Mouse (Mus musculus) kidney, adult 9 months (tissue): ENCODE measurements at regions not wholly inside any gene's neighbourhood (a gene's known extent, or its start where the extent isn't known, plus 50 kb on each side); places are given as distances from the start of the nearest gene placed in this dataset.
"Not testable (repeated sequence)": the region's sequence is repeated elsewhere in the genome, so short reads cannot be mapped to it uniquely, and the experiment has no call there.

Experiments
- DNase-seq: peaks from one replicate; pipeline ENCODE4 v3.0.0; 2022

DNA sequence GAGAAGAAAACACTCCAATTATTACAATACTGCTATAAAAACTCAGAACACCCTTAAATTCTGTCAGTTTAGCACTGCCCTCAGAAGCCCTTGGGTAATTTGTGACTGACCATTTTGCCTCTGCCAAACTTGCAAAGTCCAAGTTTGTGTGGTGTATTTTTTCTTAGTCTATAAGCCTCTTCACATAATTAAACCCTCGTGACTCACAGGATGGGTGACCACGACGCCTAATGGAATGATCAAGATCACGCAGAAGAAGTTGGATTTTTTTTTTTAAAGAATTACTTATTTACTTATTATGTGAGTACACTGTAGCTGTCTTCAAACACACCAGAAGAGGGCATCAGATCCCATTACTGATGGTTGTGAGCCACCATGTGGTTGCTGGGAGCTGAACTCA is 214.4 kb upstream of the Smim15 start:
- DNase-seq, result peak; percentile 60

DNA sequence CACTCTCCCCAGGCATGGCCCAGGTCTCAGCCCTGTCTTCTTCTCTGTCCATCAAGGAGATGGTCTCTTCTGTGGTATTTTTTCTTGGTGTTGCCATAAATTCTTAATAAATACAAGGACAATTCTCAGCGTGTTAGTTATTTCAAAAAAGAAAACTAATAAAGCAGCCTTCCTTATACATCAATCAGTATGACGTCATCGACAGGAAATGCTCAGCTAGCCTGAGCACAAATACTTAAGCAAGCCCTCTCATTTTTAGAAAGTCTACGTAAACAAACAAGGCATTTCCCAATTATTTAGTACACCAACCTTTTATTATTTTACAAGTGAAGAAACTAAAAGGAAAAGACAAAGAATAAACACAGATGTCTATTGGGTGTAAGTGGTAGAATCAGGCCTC is 218.6 kb upstream of the Smim15 start:
- no peak for DNase-seq

DNA sequence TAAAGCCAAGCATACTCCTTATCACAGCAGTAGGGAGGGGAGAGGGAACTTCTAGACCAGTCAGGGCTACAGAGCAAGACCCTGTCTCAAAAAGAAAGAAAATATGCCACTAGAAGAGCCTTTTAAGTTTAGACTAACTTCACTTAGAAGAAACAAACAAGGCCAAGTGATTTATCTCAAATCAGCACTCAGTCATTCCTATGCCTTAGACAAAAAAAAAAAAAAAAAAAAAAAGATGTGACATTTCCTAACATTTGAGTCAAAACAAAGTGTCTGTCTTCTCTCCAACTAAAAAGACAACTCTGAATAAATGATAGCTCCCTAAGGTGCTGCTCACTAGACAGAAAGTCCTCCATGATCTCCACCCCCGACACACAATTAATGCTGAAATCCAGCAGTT is 220.9 kb upstream of the Smim15 start:
- DNase-seq, result no peak

DNA sequence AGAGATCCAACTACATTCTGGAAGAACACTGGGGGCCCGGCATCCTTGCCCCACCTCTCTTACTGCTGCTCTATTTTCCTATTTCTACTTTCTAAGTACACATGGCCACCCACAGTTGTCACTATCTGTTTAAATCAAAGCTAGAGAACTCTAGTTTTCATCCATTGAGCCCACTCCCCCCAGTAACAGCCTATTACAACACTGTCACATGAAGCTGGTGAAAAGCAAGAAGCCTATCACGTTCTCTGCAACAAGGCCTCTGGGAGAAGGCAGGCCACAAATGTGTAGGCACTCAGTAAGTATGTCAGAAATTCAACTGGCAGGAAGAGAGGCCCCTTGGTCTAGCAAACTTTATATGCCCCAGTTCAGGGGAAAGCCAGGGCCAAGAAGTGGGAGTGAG is 222.0 kb upstream of the Smim15 start:
- no peak for DNase-seq

DNA sequence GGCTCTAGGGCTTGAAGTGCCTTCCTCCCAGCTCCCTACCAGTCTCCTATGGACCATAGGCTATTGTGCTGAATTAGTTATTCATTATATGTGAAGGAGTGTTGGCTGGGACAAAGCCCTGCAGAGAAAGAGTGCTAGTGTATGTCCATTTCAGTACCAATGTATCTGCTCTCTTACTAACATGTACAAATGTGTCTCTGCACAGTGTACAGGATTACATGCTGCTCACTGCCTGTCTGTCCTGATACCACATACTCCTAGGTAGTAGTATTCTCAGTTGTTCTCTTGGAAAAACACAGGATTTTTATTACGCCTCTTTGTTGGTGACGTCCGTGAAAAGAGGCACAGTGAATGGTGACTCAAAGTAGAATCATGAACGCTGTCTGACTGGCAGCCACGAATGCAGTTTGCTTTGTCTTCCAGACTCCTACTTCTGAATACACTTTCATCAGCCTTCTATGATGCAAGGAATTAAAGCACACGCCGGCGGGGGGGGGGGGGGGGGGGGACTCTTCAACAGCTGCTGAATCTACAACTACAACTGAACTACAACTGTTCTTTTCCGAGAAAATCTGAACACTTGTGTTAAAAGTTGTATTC is 230.6 kb upstream of the Smim15 start:
- no peak for DNase-seq

DNA sequence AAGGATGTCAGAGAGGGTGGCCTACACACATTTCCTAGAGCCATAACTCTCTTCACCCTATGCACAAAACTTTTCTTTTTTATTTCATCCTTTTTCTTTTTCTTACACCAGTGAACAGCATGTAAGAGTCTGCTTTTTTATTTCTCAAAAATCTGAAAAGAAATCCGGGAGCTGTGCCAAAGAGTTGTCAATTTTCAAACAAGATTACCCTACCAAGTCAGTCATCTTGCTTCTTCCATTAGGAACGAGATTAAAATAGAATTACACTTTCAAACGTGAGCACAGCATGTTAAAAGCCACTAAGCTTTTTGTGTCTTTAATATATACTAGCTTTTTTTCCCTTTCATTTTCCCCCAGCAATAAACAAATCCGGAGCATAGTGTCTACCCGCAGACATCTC is 232.2 kb upstream of the Smim15 start:
- DNase-seq, result peak; percentile 25

DNA sequence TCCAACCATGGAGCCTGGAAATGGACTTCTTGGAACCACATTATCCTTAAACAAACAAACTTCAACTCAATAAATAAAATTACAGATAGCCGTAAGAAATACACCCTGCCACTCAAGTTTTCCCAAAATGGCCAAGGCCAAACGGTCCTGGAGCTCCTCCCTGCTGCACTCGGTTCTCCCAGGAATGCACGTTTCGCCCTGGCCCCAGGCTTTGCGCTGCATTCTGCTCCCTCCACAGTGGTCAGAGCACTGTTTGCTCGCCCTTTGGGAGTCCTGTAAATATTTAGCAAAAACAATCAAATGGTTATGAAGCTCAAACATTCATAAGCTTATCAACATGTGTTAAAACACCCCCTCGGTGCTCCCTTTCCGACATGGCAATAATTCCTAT is 233.4 kb upstream of the Smim15 start:
- no peak for DNase-seq

DNA sequence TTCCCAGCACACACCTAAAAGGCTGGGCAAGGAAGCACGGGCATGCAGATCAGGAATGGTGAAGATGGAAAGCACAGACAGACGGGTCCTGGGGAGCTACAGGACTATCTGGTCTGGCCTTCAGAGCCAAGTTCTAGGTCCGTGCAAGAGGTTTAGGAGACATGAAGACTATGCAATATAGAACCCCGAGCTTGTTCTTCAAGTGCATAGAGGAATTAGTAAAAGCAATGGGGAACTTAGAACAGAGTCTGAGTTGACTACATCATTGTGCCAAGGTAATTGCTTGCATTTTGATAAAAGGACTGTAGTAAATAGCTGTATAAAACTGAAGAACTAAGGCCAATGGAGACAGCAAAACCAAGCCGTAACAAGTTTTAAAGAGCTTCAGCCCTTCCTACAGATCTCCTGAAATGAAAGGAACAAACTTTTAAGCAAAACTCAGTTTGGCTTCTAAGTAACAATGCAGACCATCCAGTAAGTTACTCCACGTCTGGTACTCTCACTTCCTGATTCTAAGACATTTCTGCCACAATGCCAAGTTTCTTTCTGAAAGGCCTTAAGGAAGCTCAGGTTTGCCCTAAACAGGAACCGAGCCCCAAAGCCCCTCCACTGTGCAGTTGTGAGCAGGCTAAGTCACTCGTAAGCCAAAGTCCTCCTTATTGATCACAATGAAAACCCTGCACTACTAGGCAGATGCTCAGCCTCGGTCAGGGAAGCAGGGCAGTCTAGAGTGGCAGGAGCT is 234.0 kb upstream of the Smim15 start:
- DNase-seq, result no peak

DNA sequence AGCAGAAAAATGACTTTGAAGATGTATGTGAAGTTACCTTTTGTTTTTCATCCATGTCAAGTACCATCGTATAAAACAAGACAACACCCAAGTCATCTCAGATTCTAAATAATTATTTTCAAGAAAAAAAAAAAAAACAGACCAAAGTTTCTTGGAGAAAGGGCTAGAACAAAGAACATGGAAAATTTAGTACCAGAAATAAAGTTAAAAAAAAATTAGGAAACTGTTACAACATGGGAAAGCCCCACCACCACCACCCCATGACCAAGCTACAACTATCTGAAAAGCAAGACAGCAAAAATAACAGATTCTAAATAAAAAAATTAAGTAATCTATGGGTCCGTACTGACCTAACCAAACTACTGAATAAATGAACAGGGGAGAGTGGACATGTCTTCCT is 235.3 kb upstream of the Smim15 start:
- DNase-seq, result no peak

DNA sequence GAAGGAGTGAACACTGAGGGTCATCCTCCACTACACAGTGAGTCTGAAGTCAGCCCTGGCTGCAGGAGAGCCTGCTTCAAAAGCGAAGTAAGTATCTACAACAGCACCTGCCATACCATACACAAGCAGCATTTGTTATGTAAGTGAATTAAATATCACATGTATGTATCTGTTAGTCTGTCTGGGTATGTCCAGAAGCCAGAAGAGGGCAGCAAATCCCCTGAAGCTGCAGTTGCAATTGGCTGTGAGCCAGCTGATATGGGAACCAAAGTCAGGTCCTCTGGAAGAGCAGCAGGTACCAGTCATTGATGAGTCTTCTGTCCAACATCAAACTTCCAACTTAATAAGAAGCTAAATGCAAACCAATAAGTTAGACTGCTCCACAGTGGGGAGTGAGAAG is 239.8 kb upstream of the Smim15 start:
- peak; percentile 32 for DNase-seq

DNA sequence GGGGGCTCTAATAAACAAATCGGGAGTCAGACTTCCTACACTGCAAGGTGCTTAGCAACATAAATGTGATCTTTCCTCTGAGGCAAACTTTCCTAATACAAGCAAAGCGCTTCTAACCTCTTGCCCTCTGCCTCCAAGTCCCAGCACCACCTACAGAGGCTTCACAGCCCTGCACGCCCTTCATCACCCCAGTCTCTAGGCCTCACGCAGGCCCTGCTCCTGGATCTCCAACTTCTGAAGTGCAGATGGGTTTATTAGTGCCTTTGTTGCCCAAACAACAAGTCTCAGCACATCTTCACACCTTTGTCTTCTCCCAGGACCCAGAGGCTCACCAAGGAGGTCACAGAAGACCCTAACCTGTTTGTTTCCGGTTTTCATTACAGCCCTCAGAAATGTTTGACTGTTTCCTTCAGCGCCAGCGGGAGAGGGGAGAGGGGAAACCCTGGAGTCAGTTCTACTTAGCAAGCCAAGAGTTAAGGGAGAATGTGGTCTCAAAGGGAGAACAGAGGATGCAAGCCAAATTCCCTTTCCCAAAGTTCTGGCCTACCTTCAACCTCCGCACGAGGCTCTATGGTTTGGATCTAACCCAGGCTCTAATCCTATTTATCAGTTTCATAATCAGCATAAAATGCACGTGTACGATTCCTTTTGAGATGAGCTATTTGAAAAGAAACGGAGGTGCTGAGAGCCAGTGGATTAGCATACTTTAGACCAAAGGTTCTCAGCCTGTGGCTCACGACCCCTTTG is 244.9 kb upstream of the Smim15 start:
- no peak for DNase-seq

DNA sequence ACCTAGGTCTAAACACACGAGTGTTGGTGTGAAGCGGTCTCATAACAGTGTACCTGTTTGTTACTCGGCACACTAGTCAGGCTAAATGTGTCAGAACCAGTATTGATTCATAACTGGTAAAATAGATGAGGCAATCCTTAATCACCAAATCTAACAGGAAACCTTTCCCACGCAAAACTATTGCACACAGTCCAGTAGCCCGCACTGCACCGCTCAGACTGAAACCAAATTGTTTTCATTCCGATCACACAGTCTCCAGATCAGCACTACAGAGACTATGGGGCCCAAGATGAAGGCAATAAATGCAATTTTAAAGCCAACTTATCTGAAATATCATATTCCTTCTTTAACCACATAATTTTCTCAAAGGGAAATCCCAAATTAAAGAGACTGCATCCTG is 246.1 kb upstream of the Smim15 start:
- no peak for DNase-seq

DNA sequence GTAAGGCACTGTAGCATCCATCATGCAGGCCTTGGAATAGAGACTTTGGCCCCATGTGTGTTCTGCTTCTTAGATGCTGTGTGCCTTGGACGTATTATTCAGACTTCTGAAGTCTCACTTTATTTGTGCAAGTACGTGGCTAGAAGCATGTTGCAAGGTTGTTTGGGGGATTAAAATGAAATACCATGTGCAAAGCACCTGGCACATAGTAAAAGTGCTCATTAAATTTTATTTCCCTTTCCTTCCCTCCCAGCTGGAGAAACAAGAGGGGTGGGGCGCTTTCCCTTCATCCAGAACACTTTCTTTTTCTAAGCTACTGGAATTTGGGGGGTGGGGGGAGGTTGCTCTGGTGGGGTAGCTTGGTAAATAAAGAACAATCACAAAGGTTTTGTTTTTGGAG is 248.7 kb upstream of the Smim15 start:
- no peak for DNase-seq

DNA sequence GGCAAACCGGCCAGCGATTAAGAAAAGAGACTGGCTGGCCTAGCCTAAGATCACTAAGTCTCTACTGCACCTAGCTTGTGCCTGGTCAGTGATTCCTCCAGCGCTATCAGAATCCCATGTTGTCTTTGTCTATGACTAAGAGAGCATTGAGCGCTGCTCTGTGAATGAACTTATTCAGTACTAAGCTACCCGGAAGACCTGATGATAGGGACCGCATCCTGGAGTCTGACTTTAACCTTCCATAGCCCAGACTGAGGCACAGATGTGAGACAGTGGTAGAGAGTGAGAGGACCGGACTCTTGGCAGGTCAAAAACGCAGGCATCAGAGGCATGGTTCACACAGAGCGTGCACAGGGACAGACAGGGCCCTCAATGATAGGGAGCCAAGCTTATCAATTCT is 252.5 kb upstream of the Smim15 start:
- no peak for DNase-seq

DNA sequence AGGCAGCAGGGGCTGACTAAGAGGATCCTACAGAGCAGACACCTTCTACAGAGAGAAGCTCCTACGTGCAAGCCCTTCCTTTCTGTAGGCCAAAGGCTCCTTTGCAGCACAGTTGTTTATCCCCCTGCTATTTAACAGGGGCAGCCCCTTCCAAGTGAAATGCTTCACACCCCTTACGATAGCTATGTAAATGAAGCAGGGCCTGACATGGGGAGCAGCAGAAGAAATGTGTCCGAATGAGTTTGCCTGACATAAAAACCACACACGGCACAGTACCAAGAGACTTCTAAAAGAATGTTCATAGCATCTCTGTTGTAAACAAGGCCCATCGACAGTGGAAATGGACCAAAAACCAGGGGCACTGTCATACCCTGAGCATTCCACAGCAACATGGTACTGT is 259.3 kb upstream of the Smim15 start:
- no peak for DNase-seq

DNA sequence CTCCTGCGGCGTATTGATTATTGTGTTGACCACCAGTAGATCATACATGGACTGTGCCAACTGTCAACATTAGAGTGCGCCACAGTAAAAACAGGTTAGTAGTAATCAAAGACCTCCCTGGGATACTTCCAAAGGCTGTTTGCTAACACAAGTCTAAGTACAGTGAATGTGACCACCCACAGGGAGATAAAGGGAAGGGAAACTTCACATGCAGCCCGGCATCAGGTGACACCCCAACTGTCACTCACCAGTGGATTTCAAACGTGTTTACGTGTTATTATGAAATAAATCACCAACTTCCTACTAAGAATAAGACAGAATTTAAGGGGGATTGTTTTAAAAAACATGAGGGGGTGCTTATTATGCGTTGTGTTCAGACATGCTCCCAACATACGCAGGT is 262.5 kb upstream of the Smim15 start:
- DNase-seq, result no peak

DNA sequence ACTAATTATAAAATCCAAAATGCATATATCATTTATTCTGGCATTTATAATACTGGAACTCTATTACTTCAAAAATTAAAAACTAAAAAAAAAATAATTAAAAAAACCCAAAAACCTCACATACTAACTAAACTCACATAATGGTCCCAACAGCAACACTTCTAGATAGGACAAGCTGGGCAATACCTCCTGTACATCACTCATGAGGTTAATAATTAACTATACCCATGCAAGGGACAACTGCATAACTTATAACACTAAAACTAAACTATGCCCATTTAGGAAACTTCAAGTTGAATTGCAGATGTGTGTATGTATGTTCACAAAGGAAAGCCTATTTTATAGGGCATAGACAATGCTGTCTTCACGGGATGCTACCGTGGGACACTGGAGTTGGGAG is 263.0 kb upstream of the Smim15 start:
- DNase-seq, result no peak

DNA sequence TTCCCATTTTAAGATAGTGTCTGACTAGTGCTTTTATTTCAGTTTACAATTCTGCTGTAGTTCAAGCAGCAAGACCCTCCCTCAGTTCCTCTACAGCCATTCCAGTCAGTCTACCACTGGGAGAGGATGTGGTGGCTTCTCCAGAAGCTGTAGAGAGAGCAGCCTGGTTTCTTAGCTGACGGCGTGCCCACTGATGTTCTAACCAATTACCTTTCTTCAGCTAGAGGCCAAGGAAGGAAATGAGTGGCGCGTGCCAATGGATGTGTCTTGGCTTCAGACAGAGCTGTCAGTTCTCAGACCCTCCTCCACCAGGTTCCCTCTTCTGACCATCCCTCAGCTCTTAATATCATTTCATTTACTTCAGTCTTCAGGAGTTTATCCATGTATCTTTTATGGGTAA is 264.7 kb upstream of the Smim15 start:
- DNase-seq, result no peak

DNA sequence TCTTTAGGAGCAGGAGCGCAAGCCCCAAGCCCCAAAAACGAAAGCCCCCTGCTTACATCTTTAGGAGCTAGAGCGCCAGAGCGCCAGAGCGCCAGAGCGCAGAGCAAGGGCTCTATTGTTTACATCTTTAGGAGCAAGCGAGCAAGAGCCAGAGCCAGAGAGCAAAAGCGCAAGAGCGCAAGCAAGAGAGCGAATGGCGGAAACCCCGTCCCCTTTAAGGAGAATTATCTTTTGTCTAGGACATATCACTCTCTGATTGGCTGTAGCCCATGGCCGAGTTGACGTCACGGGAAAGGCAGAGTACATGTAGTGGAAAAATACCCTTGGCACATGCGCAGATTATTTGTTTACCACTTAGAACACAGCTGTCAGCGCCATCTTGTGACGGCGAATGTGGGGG is 269.7 kb upstream of the Smim15 start:
- not testable (repeated sequence) for DNase-seq

DNA sequence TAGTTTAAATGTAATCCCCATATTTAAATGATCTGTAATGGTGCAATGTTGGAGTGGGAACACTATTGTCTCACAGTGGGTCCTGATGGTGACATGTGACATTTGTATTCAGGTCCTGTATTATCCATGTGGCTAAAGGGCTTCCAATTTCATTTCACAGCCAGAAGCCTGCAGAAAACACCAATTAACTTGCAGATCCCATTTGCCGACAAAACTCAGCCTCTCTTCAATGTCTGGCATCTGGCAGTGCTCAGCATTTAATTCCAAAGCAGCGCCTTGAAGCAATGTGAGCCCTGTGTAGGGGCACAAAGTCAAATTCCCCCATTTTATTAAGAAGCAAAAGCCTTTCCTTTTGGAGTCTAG is 277.0 kb upstream of the Smim15 start:
- no peak for DNase-seq

DNA sequence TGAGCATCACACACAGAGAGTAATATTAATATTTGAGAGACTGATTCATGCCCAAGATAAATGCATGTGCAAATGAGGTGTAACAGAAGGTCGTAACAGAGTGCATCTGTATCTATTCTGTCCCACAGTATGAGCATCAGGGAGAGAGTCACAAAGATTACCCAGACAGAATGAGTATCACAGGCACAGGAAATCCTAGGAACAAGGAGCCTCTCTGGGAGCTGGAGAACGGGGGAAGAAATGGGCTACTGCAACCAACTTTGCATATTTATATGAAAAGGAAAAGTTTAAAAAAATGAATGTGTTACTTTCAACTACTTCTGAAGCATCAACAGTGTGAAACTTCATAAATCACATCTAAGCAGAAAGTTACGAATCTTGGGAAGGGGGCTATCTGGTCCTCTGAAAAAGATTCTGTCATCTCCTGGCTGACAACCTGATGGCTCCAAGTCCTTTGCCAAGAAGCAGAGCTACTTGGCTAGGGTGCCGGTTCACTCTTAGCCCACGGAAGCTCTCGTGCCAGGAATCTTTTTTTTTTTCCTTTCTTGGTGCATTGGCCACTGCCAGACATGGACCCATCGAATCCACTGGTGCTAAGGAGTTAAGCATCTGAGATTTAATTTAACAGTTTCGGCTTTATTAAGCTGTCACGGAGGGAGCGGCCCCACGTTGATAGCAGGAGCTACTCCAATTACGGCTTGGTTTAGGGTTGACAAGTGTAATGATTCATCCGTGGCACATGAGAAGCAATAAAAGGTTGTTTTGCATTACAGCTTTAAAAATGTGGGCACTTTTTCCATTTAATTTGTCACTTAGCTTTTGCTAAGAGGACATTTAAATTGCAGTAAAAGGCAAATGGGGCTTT is 277.6 kb upstream of the Smim15 start:
- DNase-seq, result no peak

DNA sequence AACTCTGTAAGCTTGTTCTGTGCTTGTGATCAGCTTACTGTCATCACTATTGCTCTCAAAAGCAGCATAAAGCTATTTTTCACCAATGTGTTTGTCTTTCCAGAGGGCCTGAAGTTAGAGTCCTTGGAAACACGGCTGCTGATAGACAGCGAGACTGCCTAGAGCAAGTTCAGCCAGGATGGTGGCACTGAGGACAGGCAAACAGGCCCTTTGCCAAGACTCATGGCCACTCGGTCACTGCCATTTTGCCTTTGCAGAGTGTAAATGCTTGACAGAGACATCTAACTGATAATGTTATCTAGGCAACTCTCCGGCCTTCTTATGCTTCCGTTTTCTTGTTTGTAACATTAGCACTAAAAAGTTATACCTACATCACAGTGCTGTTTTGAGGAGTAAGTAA is 280.3 kb upstream of the Smim15 start:
- DNase-seq, result no peak

DNA sequence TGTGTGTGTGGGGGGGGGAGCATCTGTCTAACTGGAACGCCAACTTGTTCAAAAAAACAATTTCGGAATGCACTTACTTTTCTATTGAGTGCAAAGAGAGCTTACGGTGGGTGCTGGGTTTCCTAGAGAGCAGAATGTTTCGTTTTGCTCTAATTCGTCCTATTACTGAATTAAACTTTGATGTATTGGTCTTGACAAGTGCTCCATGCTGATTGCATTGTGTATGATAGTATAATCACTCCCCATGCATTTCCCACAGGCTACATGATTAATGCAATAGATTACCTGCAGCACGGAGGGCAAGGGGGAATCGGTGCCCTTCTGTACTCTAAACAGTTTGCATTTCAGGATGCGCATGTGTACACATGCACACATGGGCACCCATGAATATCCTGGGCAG is 283.7 kb upstream of the Smim15 start:
- no peak for DNase-seq
